Mouse (Mus musculus): ENCODE data around the gene Csf3r.

- TF ChIP-seq CHD1 (IDR thresholded peaks at IDR 0.05; ENCODE audit: low read depth, low read length) (no peak), E2F4 (IDR thresholded peaks at IDR 0.05; ENCODE audit: insufficient replicate concordance, low read depth, low read length) (no peak), CTCF (conservative IDR thresholded peaks at IDR 0.05 in 1 of 2, IDR thresholded peaks at IDR 0.05 in 1 of 2; ENCODE audit: low read depth in 2 of 2, low read length in 2 of 2) (no peak), HCFC1 (IDR thresholded peaks at IDR 0.05; ENCODE audit: low read depth, low read length) (no peak), MYC (IDR thresholded peaks at IDR 0.05; ENCODE audit: low read depth, low read length) (no peak), ZNF384 (IDR thresholded peaks at IDR 0.05; ENCODE audit: low read depth, low read length) (no peak), ZC3H11A (IDR thresholded peaks at IDR 0.05; ENCODE audit: low read depth, low read length) (no peak), SIN3A (IDR thresholded peaks at IDR 0.05; ENCODE audit: low read length) (no peak), TCF12 (IDR thresholded peaks at IDR 0.05; ENCODE audit: low read depth, low read length) (no peak)
Observed at GRCm38 (mm10) chr4:125987071-125987470, 37.3 kb upstream of the Csf3r start.
